Mouse (Mus musculus) cortical plate, adult 2 months (tissue): ENCODE results near the gene Gm1979. TPM values are rescaled to one million over a fixed set of nuclear protein-coding genes. Genes with fewer than 3 reads are reported as not detected.
"Not testable (repeated sequence)": the region's sequence is repeated elsewhere in the genome, so short reads cannot be mapped to it uniquely, and the experiment has no call there.

Source experiments
- H3K27ac ChIP-seq: fragments of 200-500 bp; 2 replicates; pipeline ENCODE4 v1.5.1; 2012; ENCODE audit warnings: low read length, control low read depth, inconsistent platforms; ENCODE audit not compliant: insufficient read depth
- H3K4me1 ChIP-seq: fragments of 200-500 bp; 2 replicates; pipeline ENCODE4 v1.6.1; 2011; ENCODE audit warnings: low read length; ENCODE audit not compliant: control insufficient read depth, insufficient read depth
- H3K4me3 ChIP-seq: fragments of 200-500 bp; 2 replicates; pipeline ENCODE4 v1.5.1; 2011; ENCODE audit warnings: mild to moderate bottlenecking, low read length, control low read depth; ENCODE audit not compliant: insufficient read depth
- polyA plus RNA-seq: library from polyadenylated mRNA; depleted of rRNA; stranded (reverse); fragments of >200 nt; gene quantifications from 2 replicates; pipeline ENCODE4 v1.2.3, GENCODE M21; 2012; rRNA removed

The Gm1979 gene
- not detected in 2 replicates for polyA plus RNA-seq

DNA sequence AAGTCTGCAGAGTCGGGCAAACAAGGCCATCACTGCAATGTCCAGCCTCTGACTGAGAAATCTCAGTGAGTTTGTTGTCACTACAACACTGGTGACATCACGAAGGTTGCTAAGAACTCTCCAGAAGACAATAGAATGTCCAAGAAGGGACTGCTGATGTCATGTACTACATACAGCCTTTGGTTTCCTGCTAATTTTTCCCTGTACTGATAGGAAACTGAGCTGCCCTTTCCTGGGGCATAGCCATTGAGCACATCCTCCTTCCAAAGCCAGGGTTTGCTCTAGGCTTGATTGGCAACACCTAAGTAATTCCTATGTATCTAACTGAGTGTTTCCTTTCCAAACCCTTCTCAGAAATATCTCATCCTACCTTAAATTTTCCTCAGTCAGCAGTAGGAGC is at the start of gene Gm1979:
Gm1979 (minus strand) TSS at position 101 of the 400 bp plus-strand sequence.
- not testable (repeated sequence) for H3K4me1 ChIP-seq, H3K4me3 ChIP-seq, H3K27ac ChIP-seq

DNA sequence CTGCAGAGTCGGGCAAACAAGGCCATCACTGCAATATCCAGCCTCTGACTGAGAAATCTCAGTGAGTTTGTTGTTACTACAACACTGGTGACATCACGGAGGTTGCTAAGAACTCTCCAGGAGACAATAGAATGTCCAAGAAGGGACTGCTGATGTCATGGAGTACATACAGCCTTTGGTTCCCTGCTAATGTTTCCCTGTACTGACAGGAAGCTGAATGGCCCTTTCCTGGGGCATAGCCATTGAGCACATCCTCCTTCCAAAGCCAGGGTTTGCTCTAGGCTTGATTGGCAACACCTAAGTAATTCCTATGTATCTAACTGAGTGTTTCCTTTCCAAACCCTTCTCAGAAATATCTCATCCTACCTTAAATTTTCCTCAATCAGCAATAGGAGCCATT is 34.9 kb upstream of the Gm1979 start, which contains the start of gene Speer4a:
Speer4a (minus strand) TSS at position 101 of the 400 bp plus-strand sequence.
- H3K4me1 ChIP-seq, H3K4me3 ChIP-seq, H3K27ac ChIP-seq: not testable (repeated sequence)

DNA sequence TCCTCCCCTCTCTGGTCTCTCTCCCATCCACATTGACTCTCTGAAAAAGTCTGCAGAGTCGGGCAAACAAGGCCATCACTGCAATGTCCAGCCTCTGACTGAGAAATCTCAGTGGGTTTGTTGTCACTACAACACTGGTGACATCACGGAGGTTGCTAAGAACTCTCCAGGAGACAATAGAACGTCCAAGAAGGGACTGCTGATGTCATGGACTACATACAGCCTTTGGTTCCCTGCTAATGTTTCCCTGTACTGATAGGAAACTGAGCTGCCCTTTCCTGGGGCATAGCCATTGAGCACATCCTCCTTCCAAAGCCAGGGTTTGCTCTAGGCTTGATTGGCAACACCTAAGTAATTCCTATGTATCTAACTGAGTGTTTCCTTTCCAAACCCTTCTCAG is 18.2 kb upstream of the Gm1979 start, which contains the start of gene Gm5862:
Gm5862 (minus strand) TSS at position 101 of the 400 bp plus-strand sequence.
- H3K4me1 ChIP-seq, H3K4me3 ChIP-seq, H3K27ac ChIP-seq: not testable (repeated sequence)

DNA sequence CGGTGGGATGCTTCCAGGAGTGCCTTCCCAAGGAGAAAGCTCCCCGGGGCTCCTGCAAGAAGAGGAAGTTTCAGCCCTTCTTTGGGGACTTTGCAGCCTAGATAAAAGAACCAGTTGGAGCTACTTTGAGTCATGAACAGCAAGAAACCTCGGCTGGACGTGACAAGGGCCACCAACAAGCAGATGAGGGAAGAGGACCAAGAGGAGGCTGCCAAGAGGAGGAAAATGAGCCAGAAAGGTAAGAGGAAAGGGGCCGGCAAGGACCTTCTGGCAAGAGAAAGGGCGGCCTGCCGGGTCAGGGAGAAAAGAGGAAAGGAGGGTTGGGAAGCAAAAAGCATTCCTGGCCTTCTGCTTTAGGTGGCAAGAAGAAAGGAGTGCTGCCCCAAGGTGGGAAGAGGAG is 3.1 kb upstream of the Gm1979 start:
- not testable (repeated sequence) for H3K4me1 ChIP-seq, H3K27ac ChIP-seq, H3K4me3 ChIP-seq

DNA sequence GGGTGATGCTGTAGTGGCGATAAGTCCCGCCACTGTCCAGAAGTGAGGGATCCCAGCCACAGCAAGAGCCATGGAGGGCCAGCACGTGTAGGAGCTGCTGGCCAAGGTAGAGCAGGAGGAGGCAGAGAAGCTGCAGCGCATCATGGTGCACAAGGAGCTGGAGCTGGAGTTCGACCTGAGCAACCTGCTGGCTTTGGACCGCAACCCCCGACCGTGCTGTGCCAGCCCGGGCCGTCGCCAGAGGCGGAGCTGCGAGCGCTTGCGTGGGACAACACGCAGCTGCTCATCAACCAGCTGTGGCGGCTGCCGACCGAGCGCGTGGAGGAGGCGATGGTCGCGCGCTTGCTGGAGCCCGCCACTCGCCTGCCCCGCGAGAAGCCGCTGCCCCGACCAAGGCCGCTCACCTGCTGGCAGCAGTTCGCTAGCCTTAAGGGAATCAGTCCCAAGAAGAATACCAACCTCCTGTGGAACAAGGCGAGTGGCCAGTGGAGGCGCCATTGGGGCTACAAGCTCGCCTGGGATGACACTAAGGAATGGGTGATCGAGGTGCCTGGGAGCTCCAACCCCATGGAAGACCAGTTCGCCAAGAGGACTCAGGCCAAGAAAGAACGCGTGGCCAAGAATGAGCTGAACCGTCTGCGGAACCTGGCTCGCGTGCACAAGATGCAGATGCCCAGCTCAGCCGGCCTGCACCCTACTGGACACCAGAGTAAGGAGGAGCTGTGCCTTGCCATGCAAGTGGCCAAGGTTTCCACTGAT is 2.5 kb upstream of the Gm1979 start:
- not testable (repeated sequence) for H3K27ac ChIP-seq, H3K4me1 ChIP-seq
- peak overlapping the region; percentile 4 for H3K4me3 ChIP-seq

DNA sequence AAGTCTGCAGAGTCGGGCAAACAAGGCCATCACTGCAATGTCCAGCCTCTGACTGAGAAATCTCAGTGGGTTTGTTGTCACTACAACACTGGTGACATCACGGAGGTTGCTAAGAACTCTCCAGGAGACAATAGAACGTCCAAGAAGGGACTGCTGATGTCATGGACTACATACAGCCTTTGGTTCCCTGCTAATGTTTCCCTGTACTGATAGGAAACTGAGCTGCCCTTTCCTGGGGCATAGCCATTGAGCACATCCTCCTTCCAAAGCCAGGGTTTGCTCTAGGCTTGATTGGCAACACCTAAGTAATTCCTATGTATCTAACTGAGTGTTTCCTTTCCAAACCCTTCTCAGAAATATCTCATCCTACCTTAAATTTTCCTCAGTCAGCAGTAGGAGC is 16.0 kb downstream of the Gm1979 start, which contains the start of gene Gm21698:
Gm21698 (minus strand) TSS at position 101 of the 400 bp plus-strand sequence.
- not testable (repeated sequence) for H3K27ac ChIP-seq, H3K4me1 ChIP-seq, H3K4me3 ChIP-seq

- not testable (repeated sequence) for H3K4me3 ChIP-seq, H3K4me1 ChIP-seq, H3K27ac ChIP-seq
Measured at GRCm38 (mm10) chr5:25972563-25972962, 32.0 kb downstream of the Gm1979 start, which contains the start of gene Gm21680. Gene Gm21680 (minus strand): TSS chr5:25972663.

GRCm38 (mm10) chr5:25957050-25957449 is 47.5 kb downstream of the Gm1979 start:
- H3K4me3 ChIP-seq, H3K4me1 ChIP-seq, H3K27ac ChIP-seq: not testable (repeated sequence)

DNA sequence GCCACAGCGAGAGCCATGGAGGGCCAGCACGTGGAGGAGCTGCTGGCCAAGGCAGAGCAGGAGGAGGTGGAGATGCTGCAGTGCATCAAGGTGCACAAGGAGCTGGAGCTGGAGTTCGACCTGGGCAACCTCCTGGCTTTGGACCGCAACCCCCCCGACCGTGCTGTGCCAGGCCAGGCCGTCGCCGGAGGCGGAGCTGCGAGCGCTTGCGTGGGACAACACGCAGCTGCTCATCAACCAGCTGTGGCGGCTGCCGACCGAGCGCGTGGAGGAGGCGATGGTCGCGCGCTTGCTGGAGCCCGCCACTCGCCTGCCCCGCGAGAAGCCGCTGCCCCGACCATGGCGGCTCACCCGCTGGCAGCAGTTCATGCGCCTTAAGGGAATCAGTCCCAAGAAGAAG is 48.0 kb downstream of the Gm1979 start:
- not testable (repeated sequence) for H3K4me3 ChIP-seq, H3K4me1 ChIP-seq, H3K27ac ChIP-seq

GRCm38 (mm10) chr5:25954317-25954716 is 50.3 kb downstream of the Gm1979 start, which contains the start of gene Gm21671:
Gene Gm21671 (minus strand): TSS chr5:25954417.
- not testable (repeated sequence) for H3K27ac ChIP-seq, H3K4me1 ChIP-seq, H3K4me3 ChIP-seq

Other genes with a start within 250 kb of the Gm1979 start
- gene Actr3b, start 244.8 kb downstream of the Gm1979 start, polyA plus RNA-seq, result 117 and 126 TPM in 2 replicates
- not detected in 2 replicates for gene Gm21663, start 62.4 kb downstream of the Gm1979 start, polyA plus RNA-seq
- not detected in 2 replicates for gene Gm21671, start 50.4 kb downstream of the Gm1979 start, polyA plus RNA-seq
- not detected in 2 replicates for gene Gm21680, start 32.1 kb downstream of the Gm1979 start, polyA plus RNA-seq
- not detected in 2 replicates for gene Gm21698, start 16.1 kb downstream of the Gm1979 start, polyA plus RNA-seq
- not detected in 2 replicates for gene Gm5862, start 18.1 kb upstream of the Gm1979 start, polyA plus RNA-seq
- 0.04 and 0.08 TPM in 2 replicates for gene Speer4a, start 34.8 kb upstream of the Gm1979 start, polyA plus RNA-seq
- gene Gm7347, start 53.8 kb upstream of the Gm1979 start, polyA plus RNA-seq, result not detected in 2 replicates
- gene Gm10471, start 84.5 kb upstream of the Gm1979 start, polyA plus RNA-seq, result not detected in 2 replicates
- not detected in 2 replicates for gene 5031410I06Rik, start 100.6 kb upstream of the Gm1979 start, polyA plus RNA-seq
- gene Gm10220, start 116.6 kb upstream of the Gm1979 start, polyA plus RNA-seq, result not detected in 2 replicates